Mouse (Mus musculus) CH12.LX (cell line): ENCODE data around the gene Gsta2. TPM values are rescaled to one million over a fixed set of nuclear protein-coding genes. Genes with fewer than 3 reads are reported as not detected.

Experiments
- DNase-seq: peaks from one replicate; pipeline ENCODE4 v3.0.0-alpha.2; 2013; ENCODE audit errors: extremely low read depth
- H3K27ac ChIP-seq: 2 replicates; pipeline ENCODE4 v1.5.1; 2012; ENCODE audit warnings: low read depth, mild to moderate bottlenecking, control low read depth, moderate library complexity; ENCODE audit not compliant: insufficient read depth
- H3K27me3 ChIP-seq: replicated peaks from 2 replicates; pipeline ENCODE3; 2012; ENCODE audit warnings: inconsistent platforms
- H3K36me3 ChIP-seq, 2 experiments: replicated peaks in 1 of 2; 2 replicates each; pipeline versions ENCODE3 to v1.6.1; 2012; ENCODE audit warnings: inconsistent platforms in 1 of 2, low read length in 1 of 2, mild to moderate bottlenecking in 1 of 2, mixed read lengths in 1 of 2, moderate library complexity in 1 of 2; ENCODE audit not compliant: control insufficient read depth in 1 of 2, insufficient read depth in 1 of 2
- H3K4me1 ChIP-seq, 2 experiments: 2 replicates each; pipeline ENCODE4 v1.6.1; 2012; ENCODE audit warnings: inconsistent platforms in 1 of 2, moderate library complexity in 1 of 2; ENCODE audit not compliant: insufficient read depth in 2 of 2, control insufficient read depth in 1 of 2
- H3K4me2 ChIP-seq: 2 replicates; pipeline ENCODE4 v1.6.1; 2012; ENCODE audit warnings: low read depth, mild to moderate bottlenecking, control low read depth; ENCODE audit not compliant: poor library complexity, insufficient read depth, severe bottlenecking
- H3K4me3 ChIP-seq, 3 experiments: fragments of 150-350 bp in 1 of 3; sonication (generic) in 1 of 3; replicated peaks in 1 of 3; 2 replicates each; pipeline versions ENCODE3 to v1.5.1; 2011 to 2012; ENCODE audit warnings: low read depth in 2 of 3, low read length in 2 of 3, mild to moderate bottlenecking in 2 of 3, moderate library complexity in 2 of 3, control low read depth in 1 of 3, improper control_type of control experiment in 1 of 3, inconsistent platforms in 1 of 3, mixed read lengths in 1 of 3; ENCODE audit not compliant: poor library complexity in 1 of 3
- H3K79me2 ChIP-seq: replicated peaks from 2 replicates; pipeline ENCODE4 v1.6.1; 2012; ENCODE audit warnings: mild to moderate bottlenecking, moderate library complexity; ENCODE audit not compliant: control insufficient read depth, poor library complexity, insufficient read depth, severe bottlenecking; ENCODE audit errors: extremely low read depth
- H3K9ac ChIP-seq: 2 replicates; pipeline ENCODE4 v1.6.1; 2012; ENCODE audit warnings: low read depth, mild to moderate bottlenecking, control low read depth, moderate library complexity; ENCODE audit not compliant: insufficient read depth
- H3K9me3 ChIP-seq: replicated peaks from 2 replicates; pipeline ENCODE3; 2012; ENCODE audit warnings: low read length, inconsistent platforms, mixed read lengths
- BHLHE40 ChIP-seq: IDR thresholded peaks from 2 replicates; pipeline ENCODE4 v1.6.1; 2011; ENCODE audit warnings: mild to moderate bottlenecking, low read depth, low read length, improper control_type of control experiment
- CHD1 ChIP-seq: IDR thresholded peaks from 2 replicates; pipeline ENCODE4 v1.6.1; 2012; ENCODE audit warnings: low read depth, low read length, improper control_type of control experiment, inconsistent platforms
- E2F4 ChIP-seq: IDR thresholded peaks from 2 replicates; pipeline ENCODE4 v1.6.1; 2011; ENCODE audit warnings: low read depth, low read length, improper control_type of control experiment; ENCODE audit not compliant: insufficient replicate concordance
- ELF1 ChIP-seq: IDR thresholded peaks from 2 replicates; pipeline ENCODE4 v1.6.1; 2014; ENCODE audit warnings: low read depth, mild to moderate bottlenecking, inconsistent platforms, low read length, improper control_type of control experiment
- JUND ChIP-seq: conservative IDR thresholded peaks from 2 replicates; pipeline ENCODE4 v1.6.1; 2011; ENCODE audit warnings: low read depth, low read length, improper control_type of control experiment
- MAX ChIP-seq: IDR thresholded peaks from 2 replicates; pipeline ENCODE4 v1.6.1; 2011; ENCODE audit warnings: low read length, improper control_type of control experiment
- MAZ ChIP-seq: IDR thresholded peaks from 2 replicates; pipeline ENCODE4 v1.6.1; 2012; ENCODE audit warnings: low read depth, mild to moderate bottlenecking, inconsistent platforms, low read length, improper control_type of control experiment, moderate library complexity
- MXI1 ChIP-seq: IDR thresholded peaks from 2 replicates; pipeline ENCODE4 v1.6.1; 2011; ENCODE audit warnings: mild to moderate bottlenecking, low read depth, low read length, improper control_type of control experiment
- MYC ChIP-seq: IDR thresholded peaks from 2 replicates; pipeline ENCODE4 v1.6.1; 2011; ENCODE audit warnings: low read depth, mild to moderate bottlenecking, improper control_type of control experiment, low read length
- NRF1 ChIP-seq: IDR thresholded peaks from 2 replicates; pipeline ENCODE4 v1.6.1; 2014; ENCODE audit warnings: low read depth, mild to moderate bottlenecking, inconsistent platforms, low read length, improper control_type of control experiment, moderate library complexity
- PAX5 ChIP-seq: IDR thresholded peaks from 2 replicates; pipeline ENCODE4 v1.6.1; 2012; ENCODE audit warnings: low read length, inconsistent platforms, mixed read lengths
- POLR2A ChIP-seq: IDR thresholded peaks from 2 replicates; pipeline ENCODE4 v1.6.1; 2011; ENCODE audit warnings: low read depth, mild to moderate bottlenecking, improper control_type of control experiment, low read length
- SIN3A ChIP-seq: IDR thresholded peaks from 2 replicates; pipeline ENCODE4 v1.6.1; 2012; ENCODE audit warnings: low read length, improper control_type of control experiment, inconsistent platforms
- USF1 ChIP-seq: IDR thresholded peaks from 2 replicates; pipeline ENCODE4 v1.6.1; 2014; ENCODE audit warnings: low read depth, mild to moderate bottlenecking, inconsistent platforms, low read length, improper control_type of control experiment
- USF2 ChIP-seq: conservative IDR thresholded peaks from 2 replicates; pipeline ENCODE4 v1.6.1; 2011; ENCODE audit warnings: low read depth, low read length, improper control_type of control experiment
- dilution Hi-C: fragments of 300-500 bp; cut with MboI; formaldehyde crosslinking; loops from 2 replicates; pipeline ENCODE4 v1.14.3; 2020; ENCODE audit warnings: low sequenced_read_pairs; ENCODE audit not compliant: extremely low pct_unique_long_range_greater_than_20kb, extremely low pct_ligation_motif_present
- in situ Hi-C: fragments of 300-500 bp; cut with MboI; formaldehyde crosslinking; loops from 3 replicates; pipeline ENCODE4 v1.14.3; 2019; ENCODE audit warnings: low sequenced_read_pairs, low pct_ligation_motif_present, low pct_unique_long_range_greater_than_20kb, mixed read lengths
- polyA plus RNA-seq: library from polyadenylated mRNA; unstranded; fragments of >175 nt; gene quantifications from 2 replicates; pipeline ENCODE4 v1.2.1, GENCODE M21; 2012; ENCODE audit warnings: low read depth; ENCODE audit not compliant: insufficient read length
- total RNA-seq, 2 experiments: library from RNA; depleted of rRNA; stranded (reverse); fragments of 300-350 nt in 1 of 2; fragments of >200 nt in 1 of 2; gene quantifications; 2 replicates each; pipeline ENCODE4 v1.2.3; 2012 to 2014

Gsta2 gene
- total and polyA plus RNA-seq, 3 experiments = not detected

DNA sequence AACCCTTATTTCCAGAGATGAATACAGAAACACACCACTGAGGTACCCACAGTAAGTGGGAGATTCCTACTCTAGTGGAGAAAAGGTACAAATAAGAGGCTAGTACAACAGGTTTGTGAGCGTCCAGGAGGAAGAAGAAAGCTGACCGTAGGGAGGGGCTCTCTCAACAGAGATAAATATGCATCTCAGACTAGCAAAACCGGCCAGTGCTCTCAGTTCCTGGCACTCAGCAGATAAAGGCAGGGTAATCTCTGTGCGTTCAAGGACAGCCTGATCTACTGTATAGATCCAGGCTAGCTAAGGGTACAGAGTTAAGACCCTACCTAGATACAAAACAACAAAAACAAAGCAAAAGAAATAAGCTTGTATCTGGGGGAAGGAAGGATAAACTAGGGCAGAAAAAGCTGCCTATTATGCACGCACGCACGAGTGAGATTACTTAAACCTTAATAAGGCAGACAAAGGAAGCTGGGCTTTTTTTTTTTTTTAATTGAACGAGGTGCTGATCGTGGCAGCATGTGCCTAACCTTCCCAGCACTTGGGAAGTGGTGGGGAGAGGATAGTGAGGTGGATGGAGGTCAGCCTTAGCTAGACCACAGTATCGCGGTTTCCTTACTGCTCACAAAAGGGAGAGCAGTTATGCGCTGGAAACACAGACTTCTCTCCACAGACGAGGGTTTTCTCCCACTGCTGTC, 10.4 kb upstream of the Gsta2 start:
- Histone ChIP-seq H3K79me2 (no peaks in the 10 kb centered on the region), H3K4me2 (no peak overlapping the region), H3K4me1 (no peaks in the 10 kb centered on the region), H3K36me3 (no peaks in the 10 kb centered on the region), H3K9me3 (no peaks in the 10 kb centered on the region), H3K27me3 (peaks cover 22% of the 10 kb centered on the region), H3K4me3 (no peak overlapping the region), H3K27ac (no peak overlapping the region), H3K9ac (no peak overlapping the region)
- DNase-seq = no peak
- dilution Hi-C loops (no loop called here), in situ Hi-C loops (loop anchor here (10.0 kb wide), 1 partner anchor 169 kb away; no protein-coding TSS in a partner anchor)
- TF ChIP-seq MYC (no peak), E2F4 (no peak), MAX (no peak), JUND (no peak), USF1 (no peak), ELF1 (no peak), PAX5 (no peak), NRF1 (no peak), USF2 (no peak), BHLHE40 (no peak), MXI1 (no peak)

DNA sequence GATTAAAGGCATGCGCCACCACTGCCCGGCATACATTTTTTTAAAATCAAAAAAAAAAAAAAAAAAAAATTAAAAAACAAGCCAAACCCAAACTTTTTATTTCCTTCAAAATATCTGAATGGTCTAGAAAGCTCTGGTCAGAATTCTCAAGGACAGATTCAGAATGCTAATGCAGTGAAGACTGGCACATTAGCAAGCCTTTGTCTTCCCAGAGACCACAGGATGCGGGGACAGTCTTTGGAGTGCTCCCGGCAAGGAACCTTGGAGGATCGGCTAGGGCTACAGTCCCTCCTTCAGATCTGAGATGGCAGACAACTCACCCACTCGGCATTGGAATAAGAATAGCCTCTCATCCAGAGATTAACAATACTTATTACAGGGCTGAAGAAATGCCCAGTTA, 9.1 kb upstream of the Gsta2 start:
- dilution Hi-C loops = no loop called here
- H3K9ac ChIP-seq = no peak overlapping the region
- H3K4me1 ChIP-seq = no peaks in the 10 kb centered on the region
- H3K9me3 ChIP-seq = no peaks in the 10 kb centered on the region
- no peak overlapping the region for H3K4me3 ChIP-seq
- peaks cover 27% of the 10 kb centered on the region for H3K27me3 ChIP-seq
- no peak overlapping the region for H3K4me2 ChIP-seq
- no peak for DNase-seq
- H3K36me3 ChIP-seq = no peaks in the 10 kb centered on the region
- no peak overlapping the region for H3K27ac ChIP-seq
- H3K79me2 ChIP-seq = no peaks in the 10 kb centered on the region
- in situ Hi-C loops = loop anchor here (10.0 kb wide), 1 partner anchor 170 kb away; no protein-coding TSS in a partner anchor
- no peak for TF ChIP-seq JUND
- no peak for TF ChIP-seq CHD1
- no peak for TF ChIP-seq MAX
- no peak for TF ChIP-seq POLR2A
- TF ChIP-seq E2F4 = no peak
- TF ChIP-seq MAZ = no peak
- TF ChIP-seq SIN3A = no peak
- no peak for TF ChIP-seq ELF1
